Mouse (Mus musculus) kidney, postnatal 36 days (tissue): Measurements from ENCODE around the gene Anapc1.
"Not testable (repeated sequence)": the region's sequence is repeated elsewhere in the genome, so short reads cannot be mapped to it uniquely, and the experiment has no call there.

Experiments used
- DNase-seq, 2 experiments: peaks; one replicate each; pipeline ENCODE4 v3.0.0; 2021 to 2022; ENCODE audit warnings: mixed read lengths in 2 of 2

Anapc1 gene

DNA sequence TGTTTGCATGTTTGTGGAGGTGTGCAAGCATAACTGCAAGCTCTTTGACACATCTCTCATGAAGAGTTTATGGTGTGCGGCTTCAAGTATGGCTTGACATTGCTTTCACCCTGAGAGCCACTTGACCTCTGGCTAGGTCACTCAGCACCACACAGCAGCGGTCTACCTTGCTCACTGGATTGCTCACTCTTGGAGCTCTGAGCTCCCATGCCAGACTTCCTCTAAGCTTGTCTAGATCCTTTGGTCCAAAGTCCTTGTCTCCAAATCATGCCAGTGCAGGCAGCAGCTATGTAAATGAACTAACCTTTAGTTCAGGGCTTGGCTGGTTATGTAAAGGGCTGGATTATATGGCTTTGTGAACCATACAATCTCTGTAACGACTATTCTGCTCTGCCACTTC is 9.2 kb upstream of the Anapc1 start:
- peak; percentile 50 to 80 for DNase-seq

DNA sequence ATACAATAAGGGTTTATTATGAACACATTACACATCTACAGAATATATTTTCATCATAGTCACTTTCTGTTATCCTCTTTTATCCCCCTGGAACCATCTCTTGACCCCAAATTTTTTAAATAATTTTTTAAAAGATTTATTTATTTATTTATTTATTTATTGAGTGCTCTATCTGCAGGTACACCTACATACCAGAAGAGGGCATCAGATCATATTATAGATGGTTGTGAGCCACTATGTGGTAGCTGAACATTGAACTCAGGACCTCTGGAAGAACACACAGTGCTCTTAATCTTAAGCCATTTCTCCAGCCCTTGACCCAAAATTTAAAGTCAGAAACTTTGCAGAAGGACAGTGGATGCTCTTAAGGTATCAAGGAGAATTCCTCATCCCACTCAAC is 7.4 kb upstream of the Anapc1 start:
- DNase-seq, result no peak

GRCm38 (mm10) chr2:128693828-128694227 is 6.6 kb upstream of the Anapc1 start:
- not testable (repeated sequence) for DNase-seq

DNA sequence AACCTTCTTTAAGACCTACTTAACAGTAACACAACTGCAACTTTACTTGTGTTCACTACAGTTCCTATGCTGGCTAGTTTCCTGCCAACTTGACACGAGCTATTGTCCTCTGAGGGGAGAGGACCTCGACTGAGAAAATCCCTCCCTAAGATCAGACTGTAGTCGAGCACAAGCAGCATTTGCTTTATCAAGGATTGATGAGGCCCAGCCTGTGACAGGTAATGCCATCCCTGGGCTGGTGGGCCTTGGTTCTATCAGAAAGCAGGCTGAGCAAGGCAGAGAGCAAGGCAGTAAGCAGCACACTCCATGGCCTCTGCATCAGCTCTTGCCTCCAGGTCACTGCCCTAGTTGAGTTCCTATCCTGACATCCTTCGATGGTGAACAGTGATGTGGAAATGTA is 6.0 kb upstream of the Anapc1 start:
- no peak for DNase-seq

- DNase-seq, result no peak
Measured at GRCm38 (mm10) chr2:128692771-128693170, 5.6 kb upstream of the Anapc1 start.

- DNase-seq, result no peak
Measured at GRCm38 (mm10) chr2:128692336-128692735, 5.1 kb upstream of the Anapc1 start.

GRCm38 (mm10) chr2:128687558-128688120 is 448 bp upstream of the Anapc1 start:
- DNase-seq, result no peak

GRCm38 (mm10) chr2:128680661-128681060 is 6.5 kb downstream of the Anapc1 start:
- no peak for DNase-seq

- DNase-seq, result no peak
Measured at GRCm38 (mm10) chr2:128620578-128620977, 66.6 kb downstream of the Anapc1 start.

DNA sequence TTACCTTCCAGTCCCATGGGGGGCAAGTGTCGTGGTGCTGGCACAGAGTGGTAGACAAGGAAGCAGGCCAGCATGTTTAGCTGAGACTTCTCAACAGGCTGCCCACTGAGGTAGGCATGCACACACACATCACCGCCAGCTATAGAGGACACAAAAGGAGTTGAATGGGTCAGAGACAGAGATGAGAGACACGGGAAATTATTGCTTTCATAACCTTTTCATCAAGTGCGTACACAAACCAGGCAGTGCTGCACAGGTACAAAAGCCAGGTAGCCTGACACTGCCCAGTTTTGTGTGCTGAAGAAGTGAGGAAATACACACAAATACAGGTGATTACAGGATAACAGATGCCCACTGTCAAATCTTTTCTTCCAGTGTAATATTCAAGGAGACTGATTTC is 71.8 kb downstream of the Anapc1 start:
- DNase-seq, result no peak

- DNase-seq, result peak; percentile 17 to 21
Measured at GRCm38 (mm10) chr2:128613365-128613764, 73.8 kb downstream of the Anapc1 start.

GRCm38 (mm10) chr2:128612275-128612674 is 74.9 kb downstream of the Anapc1 start:
- DNase-seq, result peak; percentile 53 to 73

DNA sequence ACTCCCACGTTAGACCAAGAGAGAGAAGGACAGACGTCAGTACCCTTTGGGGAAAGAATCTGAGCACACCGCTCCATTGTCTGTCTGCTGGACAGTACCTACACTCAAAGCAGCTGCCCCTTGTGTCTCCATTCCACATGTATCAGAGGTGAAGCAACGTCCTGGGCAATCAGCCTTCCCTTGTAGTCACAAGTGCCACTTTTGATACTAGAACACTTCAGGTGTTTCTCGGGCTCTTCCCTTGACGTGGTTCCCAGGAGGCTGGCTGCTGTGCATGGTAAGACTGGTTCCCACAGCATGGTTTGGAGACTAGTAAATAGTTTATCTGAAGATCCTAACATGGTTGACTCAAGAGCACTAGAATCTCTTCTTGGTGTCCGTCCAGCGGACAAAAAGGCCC is 76.0 kb downstream of the Anapc1 start:
- no peak for DNase-seq

GRCm38 (mm10) chr2:128609286-128609685 is 77.9 kb downstream of the Anapc1 start:
- peak in 1 of 2 experiments; percentile 13 for DNase-seq

DNA sequence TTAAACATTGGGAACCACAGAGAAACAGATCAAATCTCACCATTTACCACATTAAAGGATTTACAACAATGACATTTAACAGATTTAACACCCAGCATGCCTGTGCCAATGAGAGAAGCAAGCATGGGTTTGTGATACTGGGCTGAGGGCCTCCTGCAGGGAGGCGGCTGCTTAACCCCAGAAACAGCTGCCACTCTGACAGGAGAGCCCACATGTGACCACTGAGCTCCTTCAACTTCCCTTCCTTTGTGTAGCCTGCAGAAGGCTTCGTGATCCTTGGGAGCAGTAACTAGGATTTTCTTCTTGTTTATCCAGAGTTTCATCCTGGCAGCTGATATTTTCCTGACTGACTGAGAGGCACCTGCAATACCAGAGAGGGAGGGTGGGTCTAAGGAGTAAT is 85.7 kb downstream of the Anapc1 start:
- no peak for DNase-seq

DNA sequence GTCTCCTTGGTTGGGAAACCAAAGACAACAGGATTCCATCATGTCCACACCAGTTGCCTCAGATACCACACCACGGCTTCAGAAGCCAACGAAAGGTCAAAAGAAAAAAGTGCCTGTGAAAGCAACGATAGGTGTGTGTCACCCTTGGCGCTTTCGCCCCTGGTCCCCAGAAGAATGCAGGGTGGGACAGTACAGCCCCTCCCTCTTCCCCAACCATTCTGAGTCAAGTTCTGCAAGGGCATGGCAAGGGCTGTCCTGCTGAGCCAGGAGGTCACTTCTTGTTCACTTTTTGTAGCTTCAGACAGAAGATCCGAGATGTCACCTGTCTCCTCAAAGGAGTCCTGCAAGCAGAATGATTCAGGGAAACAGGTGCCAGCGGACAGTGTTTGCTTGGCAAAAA is 94.9 kb downstream of the Anapc1 start:
- DNase-seq, result no peak

- no peak for DNase-seq
Measured at GRCm38 (mm10) chr2:128590909-128591308, 96.3 kb downstream of the Anapc1 start, which contains the start of gene Spdye4c. Spdye4c (plus strand) TSS chr2:128591209.

- DNase-seq, result no peak
Measured at GRCm38 (mm10) chr2:128582881-128583280, 104.3 kb downstream of the Anapc1 start.

GRCm38 (mm10) chr2:128572726-128573624 is 114.2 kb downstream of the Anapc1 start:
- peak; percentile 76 to 90 for DNase-seq

DNA sequence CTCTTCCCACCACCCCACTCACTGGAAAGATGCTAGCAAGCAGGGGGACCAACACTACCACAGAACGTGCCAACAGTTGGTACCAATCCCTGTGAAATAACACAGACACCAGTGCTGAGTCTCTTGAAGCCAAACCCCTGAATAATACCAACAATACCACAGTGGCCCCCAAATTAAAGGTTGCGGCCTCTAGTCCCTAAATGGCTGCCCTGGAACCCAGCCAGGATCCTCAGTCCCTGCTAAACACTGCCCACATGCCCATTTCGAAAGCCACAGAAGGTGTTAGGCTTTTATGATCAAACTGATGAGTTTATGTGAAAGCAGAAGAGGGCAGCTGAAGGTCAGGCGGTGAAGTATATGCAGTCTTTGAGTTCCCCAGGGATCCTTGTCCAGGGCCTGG is 116.2 kb downstream of the Anapc1 start:
- no peak for DNase-seq

GRCm38 (mm10) chr2:128568490-128568889 is 118.7 kb downstream of the Anapc1 start:
- no peak for DNase-seq

GRCm38 (mm10) chr2:128568018-128568417 is 119.2 kb downstream of the Anapc1 start:
- DNase-seq, result peak in 1 of 2 experiments; percentile 21

- peak in 1 of 2 experiments; percentile 70 for DNase-seq
Measured at GRCm38 (mm10) chr2:128566304-128567147, 120.7 kb downstream of the Anapc1 start.
